In the genomic region with DNA sequence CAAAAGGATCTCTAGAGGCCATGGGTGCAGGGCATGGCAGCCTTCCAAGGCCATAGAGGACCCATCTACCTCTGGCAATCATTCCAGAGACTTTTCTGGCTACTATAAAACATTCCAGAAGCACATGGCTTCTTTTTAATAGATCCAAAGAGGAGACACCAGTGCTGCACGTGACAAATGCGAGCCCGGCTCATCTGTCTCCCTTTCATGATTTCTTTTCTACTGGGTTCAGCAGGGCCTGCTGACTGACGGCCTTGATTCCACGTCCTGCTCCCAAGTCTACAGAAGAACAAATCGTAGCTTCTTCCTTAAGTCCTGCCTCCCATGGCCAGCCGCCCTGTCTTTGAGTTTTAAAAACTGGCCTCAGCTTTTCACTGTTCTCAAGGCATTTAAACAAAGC, we compare ENCODE assay signal across 10 mouse cellular contexts. TPM values are rescaled to one million over a fixed set of nuclear protein-coding genes. Genes with fewer than 3 reads are reported as not detected.
DNase-seq lines count a peak whose midpoint lies in the region; ATAC-seq and TF ChIP-seq lines count a peak whose summit lies in the region.
"Had no signal": no experiment of that assay in that cellular context is flagged by ENCODE, and none has a peak within 500 bp of the region (broad histone marks: within the 10 kb centered on the region; RNA-seq: fewer than 3 reads in every experiment).

No protein-coding gene starts in this region.

- no peaks in the 10 kb centered on the region for H3K36me3 ChIP-seq in midbrain, embryonic 12.5 days
- no peaks in the 10 kb centered on the region for H3K36me3 ChIP-seq in midbrain, embryonic 11.5 days (ENCODE audit: control insufficient read depth, insufficient read depth, low read length)
- H3K36me3 ChIP-seq in limb, embryonic 10.5 days = no peaks in the 10 kb centered on the region
- no peaks in the 10 kb centered on the region for H3K36me3 ChIP-seq in stomach, embryonic 15.5 days

- H3K27ac ChIP-seq in gastrocnemius, adult 2 months = peak overlapping the region; percentile 99
- H3K27ac ChIP-seq in midbrain, embryonic 12.5 days (replicated peaks) = peak overlapping the region; percentile 100
- H3K27ac ChIP-seq in midbrain, embryonic 11.5 days (ENCODE audit: low read depth, low read length) = no peak overlapping the region; the same call in 1 of the 2 replicates
- H3K27ac ChIP-seq in limb, embryonic 10.5 days = peak overlapping the region; percentile 100
- H3K27ac ChIP-seq in stomach, embryonic 15.5 days = peak overlapping the region; percentile 99; the same call in 1 of the 2 replicates

- intact Hi-C loops in gastrocnemius, adult 2 months (cut with DNase I) = loop anchor here (5.0 kb wide), 1 partner anchor 51 kb away; no protein-coding TSS in a partner anchor

- H3K9ac ChIP-seq in midbrain, embryonic 12.5 days (replicated peaks) = no peak overlapping the region
- H3K9ac ChIP-seq in midbrain, embryonic 11.5 days (ENCODE audit: low read length) = no peak overlapping the region
- no peak overlapping the region for H3K9ac ChIP-seq in stomach, embryonic 15.5 days

- WGBS in midbrain, embryonic 12.5 days = 79% methylated on average over 7 of the region's 7 CpGs
- WGBS in midbrain, embryonic 11.5 days = 74% methylated on average over 7 of the region's 7 CpGs
- 87% methylated on average over 7 of the region's 7 CpGs for WGBS in limb, embryonic 10.5 days
- WGBS in stomach, embryonic 15.5 days = 67% methylated on average over 7 of the region's 7 CpGs

- H3K4me1 ChIP-seq in midbrain, embryonic 12.5 days = peaks cover 26% of the 10 kb centered on the region
- peaks cover 17% of the 10 kb centered on the region for H3K4me1 ChIP-seq in midbrain, embryonic 11.5 days (ENCODE audit: control insufficient read depth, insufficient read depth, low read length)
- H3K4me1 ChIP-seq in limb, embryonic 10.5 days = peaks cover 20% of the 10 kb centered on the region
- H3K4me1 ChIP-seq in stomach, embryonic 15.5 days = 0 out of 2 replicates have a peak, but pooled peaks cover 11% of the 10 kb centered on the region

- no peak overlapping the region for H3K4me3 ChIP-seq in gastrocnemius, adult 2 months
- no peak overlapping the region for H3K4me3 ChIP-seq in midbrain, embryonic 12.5 days
- H3K4me3 ChIP-seq in midbrain, embryonic 11.5 days (ENCODE audit: low read depth, low read length) = no peak overlapping the region
- no peak overlapping the region for H3K4me3 ChIP-seq in limb, embryonic 10.5 days
- H3K4me3 ChIP-seq in stomach, embryonic 15.5 days (replicated peaks) = no peak overlapping the region

- no peak overlapping the region for H3K4me2 ChIP-seq in midbrain, embryonic 12.5 days (replicated peaks)
- no peak overlapping the region for H3K4me2 ChIP-seq in midbrain, embryonic 11.5 days
- no peak overlapping the region for H3K4me2 ChIP-seq in stomach, embryonic 15.5 days

- H3K9me3 ChIP-seq in midbrain, embryonic 12.5 days = no peaks in the 10 kb centered on the region
- H3K9me3 ChIP-seq in midbrain, embryonic 11.5 days (ENCODE audit: control insufficient read depth, low read length) = no peaks in the 10 kb centered on the region
- H3K9me3 ChIP-seq in limb, embryonic 10.5 days (replicated peaks) = no peaks in the 10 kb centered on the region
- H3K9me3 ChIP-seq in stomach, embryonic 15.5 days = no peaks in the 10 kb centered on the region

- H3K27me3 ChIP-seq in midbrain, embryonic 12.5 days = no peaks in the 10 kb centered on the region
- no peaks in the 10 kb centered on the region for H3K27me3 ChIP-seq in midbrain, embryonic 11.5 days (ENCODE audit: control insufficient read depth, insufficient read depth, low read length)
- H3K27me3 ChIP-seq in limb, embryonic 10.5 days (ENCODE audit: low read depth, poor library complexity, severe bottlenecking) = no peaks in the 10 kb centered on the region
- no peaks in the 10 kb centered on the region for H3K27me3 ChIP-seq in stomach, embryonic 15.5 days (replicated peaks)

- ATAC-seq in midbrain, embryonic 12.5 days (ENCODE audit: low FRiP score, low read depth) = no peak
- no peak for ATAC-seq in midbrain, embryonic 11.5 days (ENCODE audit: low FRiP score)
- no peak for ATAC-seq in stomach, embryonic 15.5 days (ENCODE audit: insufficient read depth, low FRiP score, low read depth)

- DNase-seq in gastrocnemius, adult 2 months = no peak
- no peak for DNase-seq in gastrocnemius, postnatal 4 days (ENCODE audit: low spot score in 2 of 2)
- DNase-seq in midbrain, embryonic 11.5 days (ENCODE audit: low spot score, missing footprints) = no peak
- no peak for DNase-seq in limb, embryonic 10.5 days (ENCODE audit: low spot score)
- DNase-seq in retina, embryonic 14.5 days (ENCODE audit: low spot score) = no peak
- DNase-seq in layer of hippocampus, adult 11-12 months (ENCODE audit: low spot score) = no peak
- DNase-seq: lung, postnatal 36 days; right cerebral cortex, adult 18-20 months had no signal

- no peak for TF ChIP-seq CTCF in gastrocnemius, adult 2 months (IDR thresholded peaks at IDR 0.05)

RNA-seq across cellular contexts. Expression of a gene that starts 1.7 kb away (rescaled TPM):
- 1 to 10 TPM; 4.4 to 4.8 TPM for total RNA-seq in gastrocnemius, adult 2 months (2021)
- total RNA-seq in gastrocnemius, postnatal 4 days (2021) = 1 to 10 TPM; 6.5 to 6.9 TPM
- polyA plus RNA-seq in midbrain, embryonic 12.5 days (2016; fragmentation: Nextera tagmentation; extraction: Ambion mirVana) = 10.1 and 10.2 TPM in 2 replicates
- polyA plus RNA-seq in midbrain, embryonic 11.5 days (2014; fragmentation: Nextera tagmentation; extraction: Ambion mirVana) = 6.8 and 7.9 TPM in 2 replicates
- 7.3 and 7.5 TPM in 2 replicates for polyA plus RNA-seq in limb, embryonic 10.5 days (2016; fragmentation: Nextera tagmentation; extraction: Ambion mirVana)
- polyA plus RNA-seq in stomach, embryonic 15.5 days (2015; fragmentation: Nextera tagmentation; extraction: Ambion mirVana) = 4.2 and 5.1 TPM in 2 replicates
